Mouse (Mus musculus) hematopoietic stem cell, adult 5-6 weeks (primary cell): ENCODE measurements at regions not wholly inside any gene's neighbourhood (a gene's known extent, or its start where the extent isn't known, plus 50 kb on each side); places are given as distances from the start of the nearest gene placed in this dataset.
A peak's percentile ranks its signal among the peaks of the same experiment; 100 is the strongest.

Experiments used
- ATAC-seq, 2 experiments: fragments of 125-278 bp in 1 of 2; replicated peaks in 1 of 2; 2 replicates each; pipeline ENCODE4 v1.8.0; 2016 to 2017; ENCODE audit warnings: inconsistent platforms in 2 of 2, mild to moderate bottlenecking in 2 of 2, moderate number of reproducible peaks in 2 of 2, low read depth in 1 of 2, moderate TSS enrichment in 1 of 2; ENCODE audit not compliant: low FRiP score in 2 of 2, poor library complexity in 2 of 2, severe bottlenecking in 2 of 2, insufficient read depth in 1 of 2, low TSS enrichment in 1 of 2

DNA sequence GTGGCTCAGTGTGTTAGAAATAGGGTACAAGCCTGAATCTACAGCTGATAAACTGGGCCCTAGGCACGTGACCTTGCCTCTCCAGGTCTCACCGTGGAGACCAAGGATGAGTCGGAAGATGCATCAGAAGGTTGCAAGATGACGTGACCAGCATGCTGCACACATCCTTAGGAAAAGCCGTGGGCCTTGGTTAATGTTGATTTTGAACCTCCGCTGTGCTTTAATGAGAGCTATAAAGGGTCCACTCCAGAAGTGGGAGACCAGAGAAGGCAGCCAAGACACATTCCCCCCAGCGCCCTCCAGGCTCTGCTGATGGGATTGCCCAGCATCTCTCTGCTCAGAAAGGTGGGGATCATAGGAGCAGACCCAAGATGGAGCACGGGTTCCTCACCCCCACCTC, 343.6 kb upstream of the Tbx3 start:
- ATAC-seq: no peak

GRCm38 (mm10) chr5:119328971-119329370, 341.5 kb upstream of the Tbx3 start:
- ATAC-seq: no peak

DNA sequence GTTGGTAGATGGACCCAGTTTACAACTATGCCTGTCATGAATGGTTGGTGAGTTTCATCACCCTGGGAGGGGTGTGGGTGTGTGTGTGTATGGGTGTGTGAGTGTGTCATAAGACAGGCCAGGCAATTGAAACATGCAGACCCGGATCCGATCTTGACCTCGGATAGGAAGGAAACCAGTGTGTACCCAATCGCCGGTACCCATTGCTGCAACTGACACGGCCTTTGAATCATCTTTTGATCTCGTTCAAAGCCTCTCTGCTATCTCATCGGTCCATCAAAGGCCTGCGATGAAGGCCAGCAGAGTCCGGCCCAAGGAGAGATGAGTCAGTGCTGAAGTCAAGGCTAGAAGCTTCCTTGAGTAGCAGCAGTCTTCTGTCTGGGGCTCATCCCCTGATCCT, 341.1 kb upstream of the Tbx3 start:
- peak in 1 of 2 experiments; percentile 25; a peak in 1 of 4 replicates for ATAC-seq

DNA sequence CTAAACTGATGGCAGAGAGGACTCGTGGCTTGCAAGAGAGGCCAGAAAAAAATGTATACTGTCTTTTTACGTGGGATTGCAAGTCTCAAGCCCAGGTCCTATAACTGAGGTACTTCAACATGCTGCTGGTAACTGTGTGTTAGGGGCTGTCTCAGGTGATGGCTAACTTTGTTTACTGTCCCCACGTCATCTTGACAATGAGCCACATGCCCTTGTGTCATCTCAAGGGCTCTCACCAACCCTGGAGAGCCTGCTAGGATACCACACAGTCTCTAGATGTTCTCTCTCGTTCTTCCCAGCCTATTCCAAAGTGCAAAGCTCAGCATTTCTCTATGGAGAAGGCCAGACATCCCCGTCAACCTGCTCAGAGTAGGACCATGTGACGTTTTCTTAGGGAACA, 340.6 kb upstream of the Tbx3 start:
- ATAC-seq: no peak

GRCm38 (mm10) chr5:119331461-119331860, 339.0 kb upstream of the Tbx3 start:
- ATAC-seq: no peak

DNA sequence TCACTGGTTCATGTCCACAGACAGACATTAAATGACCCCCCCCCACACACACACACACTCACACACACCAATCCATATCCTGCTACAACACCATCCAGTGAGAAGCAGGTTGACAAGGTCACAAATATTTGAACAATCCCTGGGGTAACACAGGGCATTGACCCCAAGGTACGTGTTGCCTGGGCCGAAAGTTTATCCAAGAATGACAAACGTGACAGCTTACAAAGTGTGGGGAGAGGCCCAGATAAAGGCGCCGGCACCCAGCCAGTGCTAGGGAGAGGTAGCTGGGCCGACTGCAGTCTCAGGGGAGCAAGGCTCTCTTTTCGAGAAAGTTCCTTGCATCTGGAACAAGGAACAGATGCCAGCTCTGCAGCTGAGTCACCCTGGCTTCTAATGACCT, 337.8 kb upstream of the Tbx3 start:
- no peak for ATAC-seq

GRCm38 (mm10) chr5:119335211-119335610, 335.3 kb upstream of the Tbx3 start:
- no peak for ATAC-seq

DNA sequence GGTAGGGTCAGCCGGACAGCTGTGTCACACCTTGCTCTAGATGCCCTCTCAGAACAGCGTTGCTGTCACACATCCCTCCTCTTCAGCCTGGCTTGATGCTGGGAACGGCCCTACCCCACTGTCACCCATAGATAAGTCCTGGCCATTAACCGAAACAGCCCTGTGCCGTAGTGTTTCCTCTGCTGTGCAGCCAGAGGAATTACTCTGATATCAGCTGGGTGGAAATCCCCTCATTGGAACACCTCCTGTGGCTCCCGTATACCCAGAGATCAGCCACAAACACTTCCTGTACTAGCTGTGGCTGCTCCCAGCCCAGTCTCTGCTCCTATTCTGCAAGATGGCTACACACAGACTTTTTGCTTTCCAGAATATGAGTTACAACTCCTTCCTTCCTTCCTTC, 334.5 kb upstream of the Tbx3 start:
- ATAC-seq: peak in 1 of 2 experiments; percentile 29; a peak in 1 of 4 replicates

- no peak for ATAC-seq
Measured at GRCm38 (mm10) chr5:119337739-119338138, 332.7 kb upstream of the Tbx3 start.

GRCm38 (mm10) chr5:119338711-119339110, 331.8 kb upstream of the Tbx3 start:
- no peak for ATAC-seq

DNA sequence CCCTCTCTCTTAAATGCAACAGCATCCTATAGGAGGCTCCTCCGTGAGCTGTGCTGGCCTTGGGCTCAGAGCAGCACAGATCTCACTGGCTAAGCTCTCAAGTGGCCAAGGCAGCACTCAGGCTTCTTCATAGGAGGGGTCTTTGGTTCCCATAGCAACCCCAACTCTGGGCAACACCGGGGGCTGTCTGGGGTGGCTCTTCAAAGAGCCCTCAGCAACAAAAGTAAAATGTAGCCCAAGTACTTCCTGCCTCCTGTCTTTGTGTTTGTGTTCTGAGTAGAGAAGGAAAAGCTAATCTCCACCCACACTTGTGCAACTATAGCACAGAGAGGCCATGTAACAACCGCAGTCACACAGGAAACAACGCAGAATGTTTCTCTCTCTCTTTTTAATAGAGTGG, 322.2 kb upstream of the Tbx3 start:
- ATAC-seq: no peak; a peak in 1 of 4 replicates

DNA sequence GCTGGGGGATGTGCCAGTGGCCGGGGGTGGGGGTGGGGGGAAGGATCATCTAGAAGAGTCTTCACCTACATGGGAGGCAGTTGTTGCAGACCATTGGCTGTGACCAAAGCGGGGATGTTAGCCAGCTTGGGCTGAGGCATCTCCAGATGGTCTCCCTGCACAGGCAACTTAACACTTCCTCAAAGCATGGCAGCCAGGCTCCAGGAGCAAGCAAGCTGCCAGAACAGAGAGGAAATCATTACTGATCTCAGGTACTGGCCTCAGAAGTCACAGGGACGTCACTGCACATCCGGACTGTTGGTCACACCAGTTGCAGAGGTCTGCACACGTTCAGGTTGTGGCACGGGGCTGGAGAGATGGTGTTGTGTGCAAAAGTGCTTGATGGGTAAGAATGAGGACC, 321.1 kb upstream of the Tbx3 start:
- peak; percentile 39 to 62; a peak in 2 of 4 replicates for ATAC-seq

- no peak for ATAC-seq
Measured at GRCm38 (mm10) chr5:119350325-119350915, 320.0 kb upstream of the Tbx3 start.

DNA sequence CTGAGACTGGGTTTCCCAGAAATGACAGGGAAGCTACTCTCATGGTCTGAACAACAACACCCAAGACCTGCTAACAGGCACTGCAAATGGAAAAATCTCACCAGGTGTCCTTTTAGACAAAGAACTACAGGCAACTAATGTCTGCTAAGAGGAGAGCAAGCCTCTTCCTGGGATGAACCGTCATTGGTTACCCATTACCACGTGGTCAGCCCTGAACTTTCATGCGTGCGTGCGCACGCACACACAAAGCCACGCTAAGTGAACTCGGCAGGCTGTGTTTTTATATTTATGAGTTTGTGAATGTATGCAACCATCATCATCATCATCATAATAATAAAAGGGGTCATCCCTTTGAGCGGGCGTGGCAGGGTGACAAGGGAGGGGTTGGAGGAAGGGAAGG, 315.0 kb upstream of the Tbx3 start:
- ATAC-seq: no peak

- no peak for ATAC-seq
Measured at GRCm38 (mm10) chr5:119356051-119356450, 314.4 kb upstream of the Tbx3 start.

DNA sequence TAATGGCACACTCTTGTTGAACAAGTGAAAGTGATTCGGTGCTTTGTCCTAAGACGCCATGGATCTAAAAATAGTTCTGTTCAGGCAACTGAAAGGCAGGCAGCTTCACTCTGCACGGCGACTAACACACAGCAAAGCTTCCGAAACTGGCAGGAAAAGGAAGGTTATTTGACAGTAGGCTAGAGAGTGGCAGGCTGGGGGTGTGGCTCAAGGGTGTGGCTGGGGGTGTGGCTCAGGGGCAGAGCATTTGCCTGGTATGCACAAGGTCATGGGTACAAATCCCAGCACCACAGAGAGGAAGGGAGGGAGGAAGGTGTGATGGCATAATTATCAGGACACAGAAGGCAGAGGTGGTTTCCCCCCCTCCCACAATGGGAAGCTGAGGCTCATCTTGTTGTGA, 310.8 kb upstream of the Tbx3 start:
- peak; percentile 52 to 55 for ATAC-seq

DNA sequence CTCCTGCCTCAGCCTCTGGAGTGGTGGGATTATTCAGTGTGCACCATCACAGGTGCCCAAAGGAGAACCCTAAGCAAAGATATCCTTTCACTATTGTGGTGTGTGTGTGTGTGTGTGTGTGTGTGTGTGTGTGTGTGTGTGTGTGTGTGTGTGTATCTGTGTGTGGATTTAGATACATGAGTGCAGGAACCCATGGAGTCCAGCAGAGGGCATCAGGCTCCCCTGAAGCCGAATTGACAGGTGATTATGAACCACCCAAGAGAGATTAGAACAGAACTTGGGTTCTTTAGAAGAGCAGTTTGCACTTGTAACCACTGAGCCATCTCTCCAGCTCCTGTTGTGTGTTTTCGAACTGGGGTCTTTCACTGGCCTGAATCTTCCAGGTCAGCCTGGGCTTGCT, 310.1 kb upstream of the Tbx3 start:
- no peak for ATAC-seq

DNA sequence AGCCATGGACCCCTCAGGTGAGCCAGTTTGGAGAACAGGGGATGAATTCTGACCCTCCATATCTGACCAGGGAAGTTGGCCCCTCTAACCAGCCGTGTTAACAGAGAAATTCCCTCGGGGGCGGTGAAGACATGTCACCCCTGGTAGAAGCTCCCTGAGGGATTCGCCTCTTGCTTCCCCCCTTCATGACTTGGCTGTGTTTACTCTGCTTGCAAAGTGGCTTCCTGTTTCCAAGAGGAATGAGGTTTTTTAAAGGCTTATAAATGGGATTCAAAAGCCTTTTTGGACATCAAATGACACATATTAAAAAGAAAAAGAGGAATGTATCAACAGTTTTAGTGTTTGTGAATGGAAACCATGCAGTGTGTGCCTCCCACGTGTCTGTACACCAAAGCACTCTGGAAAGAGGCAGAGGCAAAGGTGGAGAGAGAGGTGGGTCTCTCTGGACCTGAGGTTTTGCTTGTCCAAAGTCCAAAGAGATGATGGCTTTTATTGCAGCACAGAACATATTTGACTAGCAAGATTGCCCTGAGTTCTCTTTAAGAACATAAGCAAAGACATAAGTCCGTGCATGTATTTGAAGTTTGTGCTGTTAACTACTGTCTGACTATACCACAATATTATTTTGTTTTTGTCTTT, 308.9 kb upstream of the Tbx3 start:
- no peak for ATAC-seq

DNA sequence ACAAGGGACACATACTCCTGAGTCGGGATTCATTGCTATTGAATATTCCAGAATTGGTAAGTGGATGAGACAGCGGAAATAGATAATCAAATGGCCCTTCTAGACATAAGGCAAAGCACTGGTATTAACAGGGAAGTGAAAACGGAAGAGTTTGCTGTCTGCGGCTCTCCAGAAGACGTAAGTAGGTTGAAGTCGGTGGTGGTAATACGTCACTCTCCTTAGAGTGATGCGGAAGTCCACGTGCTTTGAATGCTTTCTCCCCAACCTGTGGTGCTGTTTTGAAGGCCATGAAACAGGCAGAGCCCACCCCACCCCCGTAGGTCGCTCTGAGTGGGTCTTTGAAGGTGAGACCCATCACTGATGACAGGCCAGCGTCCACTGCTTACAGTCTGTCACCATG, 308.0 kb upstream of the Tbx3 start:
- 0 out of 4 replicates have a peak, but pooled peaks of 1 of the 2 experiments have one; percentile 34 for ATAC-seq
